Comparison of ENCODE assay signal across 9 mouse cellular contexts in genomic region chr19:7195900-7196728, GRCm38 (mm10). TPM values are rescaled to one million over a fixed set of nuclear protein-coding genes. Genes with fewer than 3 reads are reported as not detected.
DNase-seq lines count a peak whose midpoint lies in the region; ATAC-seq lines count a peak whose summit lies in the region.
"Had no signal": no experiment of that assay in that cellular context is flagged by ENCODE, and none has a peak within 500 bp of the region (broad histone marks: within the 10 kb centered on the region; RNA-seq: fewer than 3 reads in every experiment).

No protein-coding gene starts in this region.

- peaks cover 44% of the 10 kb centered on the region for H3K36me3 ChIP-seq in forebrain, embryonic 13.5 days (ENCODE audit: poor library complexity, severe bottlenecking)
- peaks cover 42% of the 10 kb centered on the region for H3K36me3 ChIP-seq in hindbrain, embryonic 10.5 days
- peaks cover 43% of the 10 kb centered on the region for H3K36me3 ChIP-seq in limb, embryonic 10.5 days
- H3K36me3 ChIP-seq in midbrain, embryonic 15.5 days (replicated peaks): peaks cover 35% of the 10 kb centered on the region
- peaks cover 38% of the 10 kb centered on the region; the same call in 1 of the 2 replicates for H3K36me3 ChIP-seq in stomach, embryonic 15.5 days

- no peaks in the 10 kb centered on the region for H3K9me3 ChIP-seq in forebrain, embryonic 13.5 days (replicated peaks)
- no peaks in the 10 kb centered on the region for H3K9me3 ChIP-seq in hindbrain, embryonic 10.5 days
- no peaks in the 10 kb centered on the region for H3K9me3 ChIP-seq in limb, embryonic 10.5 days (replicated peaks)
- H3K9me3 ChIP-seq in midbrain, embryonic 15.5 days: no peaks in the 10 kb centered on the region
- H3K9me3 ChIP-seq in stomach, embryonic 15.5 days: no peaks in the 10 kb centered on the region

- no peak overlapping the region for H3K4me3 ChIP-seq in forebrain, embryonic 13.5 days
- peak overlapping the region; percentile 18 for H3K4me3 ChIP-seq in hindbrain, embryonic 10.5 days
- 0 out of 2 replicates have a peak overlapping the region, but pooled peaks have one; percentile 18 for H3K4me3 ChIP-seq in limb, embryonic 10.5 days
- H3K4me3 ChIP-seq in midbrain, embryonic 15.5 days: no peak overlapping the region
- no peak overlapping the region for H3K4me3 ChIP-seq in stomach, embryonic 15.5 days (replicated peaks)

- DNase-seq in left cerebral cortex, adult 18-20 months (ENCODE audit: low spot score in 2 of 2): peak; percentile 64 to 67
- no peak for DNase-seq in left cerebral cortex, adult 11 months (ENCODE audit: low spot score)
- DNase-seq in hindbrain, embryonic 10.5 days (ENCODE audit: low spot score): peak; percentile 72
- peak; percentile 88 for DNase-seq in limb, embryonic 10.5 days (ENCODE audit: low spot score)

- H3K4me2 ChIP-seq in forebrain, embryonic 13.5 days: no peak overlapping the region
- H3K4me2 ChIP-seq in midbrain, embryonic 15.5 days: no peak overlapping the region
- no peak overlapping the region for H3K4me2 ChIP-seq in stomach, embryonic 15.5 days

- 0 out of 2 replicates have a peak overlapping the region, but pooled peaks have one; percentile 0 for H3K9ac ChIP-seq in forebrain, embryonic 13.5 days
- H3K9ac ChIP-seq in midbrain, embryonic 15.5 days: no peak overlapping the region
- no peak overlapping the region for H3K9ac ChIP-seq in stomach, embryonic 15.5 days

- H3K27ac ChIP-seq in forebrain, embryonic 13.5 days: no peak overlapping the region
- 0 out of 2 replicates have a peak overlapping the region, but pooled peaks have one; percentile 47 for H3K27ac ChIP-seq in hindbrain, embryonic 10.5 days
- H3K27ac ChIP-seq in limb, embryonic 10.5 days: 0 out of 2 replicates have a peak overlapping the region, but pooled peaks have one; percentile 37
- no peak overlapping the region for H3K27ac ChIP-seq in midbrain, embryonic 15.5 days
- H3K27ac ChIP-seq in stomach, embryonic 15.5 days: no peak overlapping the region
- H3K27ac ChIP-seq: macrophage had no signal

- ATAC-seq in cerebellum, adult (ENCODE audit: insufficient number of reproducible peaks, low FRiP score, low TSS enrichment): peak; percentile 49; the same call in 1 of the 2 replicates
- ATAC-seq in forebrain, embryonic 13.5 days: 0 out of 2 replicates have a peak, but pooled peaks have one; percentile 37
- peak; percentile 34; the same call in 1 of the 2 replicates for ATAC-seq in midbrain, embryonic 15.5 days (replicated peaks)
- peak; percentile 2; the same call in 1 of the 2 replicates for ATAC-seq in stomach, embryonic 15.5 days (ENCODE audit: insufficient read depth, low FRiP score, low read depth)

- H3K27me3 ChIP-seq in forebrain, embryonic 13.5 days: peaks cover 17% of the 10 kb centered on the region
- H3K27me3 ChIP-seq in hindbrain, embryonic 10.5 days (ENCODE audit: insufficient read depth, poor library complexity, severe bottlenecking): peaks cover 22% of the 10 kb centered on the region; the same call in 1 of the 2 replicates
- peaks cover 37% of the 10 kb centered on the region for H3K27me3 ChIP-seq in limb, embryonic 10.5 days (ENCODE audit: low read depth, poor library complexity, severe bottlenecking)
- H3K27me3 ChIP-seq in midbrain, embryonic 15.5 days (replicated peaks): peaks cover 13% of the 10 kb centered on the region; the same call in 1 of the 2 replicates
- H3K27me3 ChIP-seq in stomach, embryonic 15.5 days (replicated peaks): no peaks in the 10 kb centered on the region

- 15% methylated on average over 33 of the region's 33 CpGs for WGBS in forebrain, embryonic 13.5 days
- 19% methylated on average over 33 of the region's 33 CpGs for WGBS in hindbrain, embryonic 10.5 days
- WGBS in limb, embryonic 10.5 days: 15% methylated on average over 33 of the region's 33 CpGs
- WGBS in midbrain, embryonic 15.5 days: 13% methylated on average over 33 of the region's 33 CpGs
- 19% methylated on average over 33 of the region's 33 CpGs for WGBS in stomach, embryonic 15.5 days

- H3K4me1 ChIP-seq in forebrain, embryonic 13.5 days: peaks cover 44% of the 10 kb centered on the region
- H3K4me1 ChIP-seq in hindbrain, embryonic 10.5 days (replicated peaks): peaks cover 56% of the 10 kb centered on the region
- peaks cover 51% of the 10 kb centered on the region for H3K4me1 ChIP-seq in limb, embryonic 10.5 days
- H3K4me1 ChIP-seq in midbrain, embryonic 15.5 days: peaks cover 21% of the 10 kb centered on the region
- peaks cover 16% of the 10 kb centered on the region for H3K4me1 ChIP-seq in stomach, embryonic 15.5 days

RNA-seq across cellular contexts. Expression of gene Otub1, which starts 10.0 kb away (rescaled TPM):
- 100 to 1,000 TPM; 274 to 284 TPM for total RNA-seq in left cerebral cortex, adult 18-20 months (2021)
- polyA plus RNA-seq in forebrain, embryonic 13.5 days (2015; fragmentation: Nextera tagmentation; extraction: Ambion mirVana): 242 and 249 TPM in 2 replicates
- 273 and 309 TPM in 2 replicates for polyA plus RNA-seq in hindbrain, embryonic 10.5 days (2016; fragmentation: Nextera tagmentation; extraction: Ambion mirVana)
- polyA plus RNA-seq in limb, embryonic 10.5 days (2016; fragmentation: Nextera tagmentation; extraction: Ambion mirVana): 252 and 263 TPM in 2 replicates
- 242 and 255 TPM in 2 replicates for polyA plus RNA-seq in midbrain, embryonic 15.5 days (2015; fragmentation: Nextera tagmentation; extraction: Ambion mirVana)
- polyA plus RNA-seq in stomach, embryonic 15.5 days (2015; fragmentation: Nextera tagmentation; extraction: Ambion mirVana): 163 and 169 TPM in 2 replicates

RNA-seq across cellular contexts. Expression of gene Cox8a, which starts 21.3 kb away (rescaled TPM):
- 1,000 to 10,000 TPM in 1 of 2 experiments, 100 to 1,000 TPM in 1; 906 to 1,040 TPM for total RNA-seq in left cerebral cortex, adult 18-20 months (2021)
- polyA plus RNA-seq in forebrain, embryonic 13.5 days (2015; fragmentation: Nextera tagmentation; extraction: Ambion mirVana): 673 and 749 TPM in 2 replicates
- 914 and 944 TPM in 2 replicates for polyA plus RNA-seq in hindbrain, embryonic 10.5 days (2016; fragmentation: Nextera tagmentation; extraction: Ambion mirVana)
- polyA plus RNA-seq in limb, embryonic 10.5 days (2016; fragmentation: Nextera tagmentation; extraction: Ambion mirVana): 862 and 928 TPM in 2 replicates
- 837 and 848 TPM in 2 replicates for polyA plus RNA-seq in midbrain, embryonic 15.5 days (2015; fragmentation: Nextera tagmentation; extraction: Ambion mirVana)
- 988 and 1,377 TPM in 2 replicates for polyA plus RNA-seq in stomach, embryonic 15.5 days (2015; fragmentation: Nextera tagmentation; extraction: Ambion mirVana)

RNA-seq across cellular contexts. Expression of gene Naa40, which starts 44.9 kb away (rescaled TPM):
- total RNA-seq in left cerebral cortex, adult 18-20 months (2021): 10 to 100 TPM; 27.7 to 29.8 TPM
- 71.1 and 80.5 TPM in 2 replicates for polyA plus RNA-seq in forebrain, embryonic 13.5 days (2015; fragmentation: Nextera tagmentation; extraction: Ambion mirVana)
- polyA plus RNA-seq in hindbrain, embryonic 10.5 days (2016; fragmentation: Nextera tagmentation; extraction: Ambion mirVana): 89.8 and 96.5 TPM in 2 replicates
- 92.0 and 92.4 TPM in 2 replicates for polyA plus RNA-seq in limb, embryonic 10.5 days (2016; fragmentation: Nextera tagmentation; extraction: Ambion mirVana)
- 70.1 and 75.1 TPM in 2 replicates for polyA plus RNA-seq in midbrain, embryonic 15.5 days (2015; fragmentation: Nextera tagmentation; extraction: Ambion mirVana)
- polyA plus RNA-seq in stomach, embryonic 15.5 days (2015; fragmentation: Nextera tagmentation; extraction: Ambion mirVana): 47.0 and 51.6 TPM in 2 replicates

Comparison
In these comparisons a context has a peak if more than half of its experiments do, and no peak if none do; other contexts are left out.
1. H3K27ac ChIP-seq: peak in hindbrain, embryonic 10.5 days (single experiment) and limb, embryonic 10.5 days (single experiment); none in forebrain, embryonic 13.5 days (single experiment), midbrain, embryonic 15.5 days (single experiment) and stomach, embryonic 15.5 days (single experiment).
2. H3K4me3 ChIP-seq: peak in hindbrain, embryonic 10.5 days (single experiment) and limb, embryonic 10.5 days (single experiment); none in forebrain, embryonic 13.5 days (single experiment), midbrain, embryonic 15.5 days (single experiment) and stomach, embryonic 15.5 days (single experiment).
3. Peak in every context shown above with its lines, with median percentiles within 50 percentile points of each other: ATAC-seq.